Mouse (Mus musculus): ENCODE measurements around the gene E130218I03Rik. TPM values are rescaled to one million over a fixed set of nuclear protein-coding genes. Genes with fewer than 3 reads are reported as not detected.

E130218I03Rik gene
- polyA plus RNA-seq (2015; fragmentation: Nextera tagmentation; extraction: Ambion mirVana): 0.21 and 0.31 TPM in 2 replicates

- Histone ChIP-seq H3K27ac (replicated peaks) (no peak within 1 kb of the TSS), H3K4me3 (ENCODE audit: low read depth, low read length) (no peak within 1 kb of the TSS), H3K4me2 (replicated peaks; ENCODE audit: low read depth) (peak within 1 kb of the TSS; percentile 96; the same call in 1 of the 2 replicates), H3K27me3 (ENCODE audit: control insufficient read depth, insufficient read depth, low read length) (no peaks in the 10 kb centered on the region), H3K9ac (ENCODE audit: low read length) (no peak within 1 kb of the TSS), H3K9me3 (ENCODE audit: control insufficient read depth, low read length) (no peaks in the 10 kb centered on the region), H3K36me3 (ENCODE audit: control insufficient read depth, insufficient read depth, low read length) (no peaks in the 10 kb centered on the region), H3K4me1 (replicated peaks; ENCODE audit: control insufficient read depth, insufficient read depth) (peaks cover 3% of the 10 kb centered on the region; the same call in 1 of the 2 replicates)
- WGBS: 94% methylated on average over 17 of the region's 17 CpGs
- DNase-seq (ENCODE audit: low spot score): no peak
- ATAC-seq (ENCODE audit: low FRiP score, low TSS enrichment): no peak
- no peak for TF ChIP-seq EP300 (optimal IDR thresholded peaks at IDR 0.05)
These were observed at the start of gene E130218I03Rik for GRCm38 (mm10) chr4:134243516-134244250. Gene E130218I03Rik (plus strand): TSS chr4:134243662.

DNA sequence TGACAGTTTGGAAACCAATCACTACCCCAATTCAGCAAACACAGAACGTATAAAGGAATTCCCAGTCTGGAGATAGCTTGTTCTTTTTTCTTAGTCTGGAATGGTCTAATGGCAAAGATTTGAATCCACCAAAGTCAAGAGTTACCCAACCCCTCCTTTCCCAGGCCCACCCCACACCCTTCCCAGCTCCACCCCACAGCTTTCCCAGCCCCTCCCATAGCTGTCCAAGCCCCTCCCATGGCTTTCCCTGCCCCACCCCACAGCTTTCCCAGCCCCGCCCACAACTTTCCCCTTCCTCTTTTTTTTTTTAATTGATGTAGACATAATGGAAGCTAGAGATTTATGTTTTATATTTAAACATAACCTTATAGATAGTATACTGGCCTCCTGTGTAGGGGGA is 44.1 kb upstream of the E130218I03Rik start:
- H3K9me3 ChIP-seq (ENCODE audit: control insufficient read depth, low read length): no peaks in the 10 kb centered on the region
- no peaks in the 10 kb centered on the region for H3K27me3 ChIP-seq (ENCODE audit: control insufficient read depth, insufficient read depth, low read length)
- TF ChIP-seq EP300 (optimal IDR thresholded peaks at IDR 0.05) (no peak), CTCF (IDR thresholded peaks at IDR 0.05; ENCODE audit: low read depth) (no peak)
- no peak overlapping the region for H3K4me2 ChIP-seq (replicated peaks; ENCODE audit: low read depth)
- no peaks in the 10 kb centered on the region for H3K36me3 ChIP-seq (ENCODE audit: control insufficient read depth, insufficient read depth, low read length)
- no peak overlapping the region for H3K4me3 ChIP-seq (ENCODE audit: low read depth, low read length)
- DNase-seq (ENCODE audit: low spot score) (no peak), ATAC-seq (ENCODE audit: low FRiP score, low TSS enrichment) (no peak)
- H3K9ac ChIP-seq (ENCODE audit: low read length): no peak overlapping the region
- WGBS: 57% methylated on average over 2 of the region's 2 CpGs
- H3K27ac ChIP-seq (replicated peaks): no peak overlapping the region
- H3K4me1 ChIP-seq (replicated peaks; ENCODE audit: control insufficient read depth, insufficient read depth): no peaks in the 10 kb centered on the region

- H3K4me1 ChIP-seq (replicated peaks; ENCODE audit: control insufficient read depth, insufficient read depth): no peaks in the 10 kb centered on the region
- H3K9me3 ChIP-seq (ENCODE audit: control insufficient read depth, low read length): no peaks in the 10 kb centered on the region
- ATAC-seq (ENCODE audit: low FRiP score, low TSS enrichment): no peak
- no peak within 1 kb of the TSS for H3K4me3 ChIP-seq (ENCODE audit: low read depth, low read length)
- H3K9ac ChIP-seq (ENCODE audit: low read length): no peak within 1 kb of the TSS
- H3K36me3 ChIP-seq (ENCODE audit: control insufficient read depth, insufficient read depth, low read length): no peaks in the 10 kb centered on the region
- H3K27me3 ChIP-seq (ENCODE audit: control insufficient read depth, insufficient read depth, low read length): no peaks in the 10 kb centered on the region
- no peak for DNase-seq (ENCODE audit: low spot score)
- 96% methylated on average over 4 of the region's 4 CpGs for WGBS
- no peak for TF ChIP-seq CTCF (IDR thresholded peaks at IDR 0.05; ENCODE audit: low read depth)
- TF ChIP-seq EP300 (optimal IDR thresholded peaks at IDR 0.05): no peak
- no peak within 1 kb of the TSS for H3K27ac ChIP-seq (replicated peaks)
- no peak within 1 kb of the TSS for H3K4me2 ChIP-seq (replicated peaks; ENCODE audit: low read depth)
These were observed 40.6 kb upstream of the E130218I03Rik start, which contains the start of gene Gm7534 for GRCm38 (mm10) chr4:134202904-134203303. Gene Gm7534 (minus strand): TSS chr4:134203004.

- Histone ChIP-seq H3K27me3 (ENCODE audit: control insufficient read depth, insufficient read depth, low read length) (no peaks in the 10 kb centered on the region), H3K4me3 (ENCODE audit: low read depth, low read length) (no peak overlapping the region), H3K4me1 (replicated peaks; ENCODE audit: control insufficient read depth, insufficient read depth) (no peaks in the 10 kb centered on the region), H3K36me3 (ENCODE audit: control insufficient read depth, insufficient read depth, low read length) (no peaks in the 10 kb centered on the region), H3K27ac (replicated peaks) (no peak overlapping the region), H3K9me3 (ENCODE audit: control insufficient read depth, low read length) (no peaks in the 10 kb centered on the region), H3K9ac (ENCODE audit: low read length) (no peak overlapping the region), H3K4me2 (replicated peaks; ENCODE audit: low read depth) (no peak overlapping the region)
- DNase-seq (ENCODE audit: low spot score) (no peak), ATAC-seq (ENCODE audit: low FRiP score, low TSS enrichment) (no peak)
- TF ChIP-seq EP300 (optimal IDR thresholded peaks at IDR 0.05): no peak
- TF ChIP-seq CTCF (IDR thresholded peaks at IDR 0.05; ENCODE audit: low read depth): no peak
- 81% methylated on average over 17 of the region's 17 CpGs for WGBS
These were observed 40.0 kb upstream of the E130218I03Rik start for GRCm38 (mm10) chr4:134203340-134203896.

DNA sequence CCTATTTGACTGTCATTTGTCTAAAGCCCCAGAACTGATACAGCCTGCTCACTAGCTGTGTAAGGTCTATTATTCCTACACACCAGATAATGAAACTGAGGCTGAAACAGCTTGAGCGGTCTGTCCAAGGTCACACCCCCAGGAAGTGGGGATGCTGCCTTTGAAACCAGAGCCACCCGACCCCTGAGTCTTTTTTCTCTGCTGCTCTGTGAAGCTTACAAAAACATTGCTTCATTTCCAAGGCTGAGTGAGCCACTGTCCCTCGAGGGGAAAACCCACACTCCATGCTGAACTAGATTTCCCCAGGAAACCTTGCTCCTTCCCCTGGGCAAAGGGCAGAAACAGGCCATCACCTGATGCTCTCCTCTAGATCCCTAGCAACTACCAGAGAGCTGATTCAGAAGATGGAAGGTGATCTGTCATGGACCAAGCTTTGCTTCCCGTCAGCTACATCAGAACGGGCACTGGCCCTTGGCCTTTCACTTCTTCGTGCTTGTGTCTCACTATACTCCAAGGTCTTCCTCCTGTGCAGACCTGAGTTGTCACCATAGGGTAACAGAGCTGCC is 36.9 kb upstream of the E130218I03Rik start:
- DNase-seq (ENCODE audit: low spot score) (no peak), ATAC-seq (ENCODE audit: low FRiP score, low TSS enrichment) (no peak)
- Histone ChIP-seq H3K4me1 (replicated peaks; ENCODE audit: control insufficient read depth, insufficient read depth) (no peaks in the 10 kb centered on the region), H3K9me3 (ENCODE audit: control insufficient read depth, low read length) (no peaks in the 10 kb centered on the region), H3K4me2 (replicated peaks; ENCODE audit: low read depth) (no peak overlapping the region), H3K27ac (replicated peaks) (no peak overlapping the region), H3K4me3 (ENCODE audit: low read depth, low read length) (no peak overlapping the region), H3K27me3 (ENCODE audit: control insufficient read depth, insufficient read depth, low read length) (no peaks in the 10 kb centered on the region), H3K9ac (ENCODE audit: low read length) (no peak overlapping the region), H3K36me3 (ENCODE audit: control insufficient read depth, insufficient read depth, low read length) (no peaks in the 10 kb centered on the region)
- WGBS: 55% methylated on average over 6 of the region's 6 CpGs
- TF ChIP-seq EP300 (optimal IDR thresholded peaks at IDR 0.05) (no peak), CTCF (IDR thresholded peaks at IDR 0.05; ENCODE audit: low read depth) (no peak)

Measured in stomach, postnatal 0 days (tissue).